Mouse (Mus musculus): ENCODE results near the gene Bcam.
"Not testable (repeated sequence)": the region's sequence is repeated elsewhere in the genome, so short reads cannot be mapped to it uniquely, and the experiment has no call there.

Bcam gene

GRCm38 (mm10) chr7:19770984-19771391 is at the start of gene Bcam:
TSS of gene Bcam (minus strand) at chr7:19771016.
- DNase-seq (ENCODE audit: low spot score in 2 of 2): no peak

- no peak for DNase-seq (ENCODE audit: low spot score in 2 of 2)
Observed at GRCm38 (mm10) chr7:19818875-19819274, 48.1 kb upstream of the Bcam start.

- no peak for DNase-seq (ENCODE audit: low spot score in 2 of 2)
Observed at GRCm38 (mm10) chr7:19818440-19818839, 47.6 kb upstream of the Bcam start.

GRCm38 (mm10) chr7:19817382-19818105 is 46.7 kb upstream of the Bcam start:
- DNase-seq (ENCODE audit: low spot score in 2 of 2): peak in 1 of 2 experiments; percentile 26

GRCm38 (mm10) chr7:19816224-19816771 is 45.5 kb upstream of the Bcam start:
- peak; percentile 35 to 41 for DNase-seq (ENCODE audit: low spot score in 2 of 2)

- no peak for DNase-seq (ENCODE audit: low spot score in 2 of 2)
Observed at GRCm38 (mm10) chr7:19815296-19816223, 44.7 kb upstream of the Bcam start.

- DNase-seq (ENCODE audit: low spot score in 2 of 2): no peak
Observed at GRCm38 (mm10) chr7:19813579-19814122, 42.8 kb upstream of the Bcam start.

- no peak for DNase-seq (ENCODE audit: low spot score in 2 of 2)
Observed at GRCm38 (mm10) chr7:19813161-19813560, 42.3 kb upstream of the Bcam start.

GRCm38 (mm10) chr7:19811114-19811513 is 40.3 kb upstream of the Bcam start:
- DNase-seq (ENCODE audit: low spot score in 2 of 2): no peak

- DNase-seq (ENCODE audit: low spot score in 2 of 2): peak in 1 of 2 experiments; percentile 22
Observed at GRCm38 (mm10) chr7:19809369-19809768, 38.6 kb upstream of the Bcam start.

- DNase-seq (ENCODE audit: low spot score in 2 of 2): no peak
Observed at GRCm38 (mm10) chr7:19806356-19806969, 35.6 kb upstream of the Bcam start.

GRCm38 (mm10) chr7:19802995-19803394 is 32.2 kb upstream of the Bcam start:
- DNase-seq (ENCODE audit: low spot score in 2 of 2): peak; percentile 78 to 84

GRCm38 (mm10) chr7:19800764-19801163 is 29.9 kb upstream of the Bcam start:
- DNase-seq (ENCODE audit: low spot score in 2 of 2): peak; percentile 34 to 39

GRCm38 (mm10) chr7:19796697-19797588 is 26.1 kb upstream of the Bcam start, which contains the start of gene Cblc:
TSS of gene Cblc (minus strand) at chr7:19796809.
- peak; percentile 40 to 44 for DNase-seq (ENCODE audit: low spot score in 2 of 2)

GRCm38 (mm10) chr7:19796254-19796653 is 25.4 kb upstream of the Bcam start:
- no peak for DNase-seq (ENCODE audit: low spot score in 2 of 2)

GRCm38 (mm10) chr7:19795236-19795635 is 24.4 kb upstream of the Bcam start:
- no peak for DNase-seq (ENCODE audit: low spot score in 2 of 2)

- no peak for DNase-seq (ENCODE audit: low spot score in 2 of 2)
Observed at GRCm38 (mm10) chr7:19792701-19793630, 22.1 kb upstream of the Bcam start.

GRCm38 (mm10) chr7:19791504-19791903 is 20.7 kb upstream of the Bcam start:
- not testable (repeated sequence) for DNase-seq (ENCODE audit: low spot score in 2 of 2)

GRCm38 (mm10) chr7:19789904-19790347 is 19.1 kb upstream of the Bcam start:
- DNase-seq (ENCODE audit: low spot score in 2 of 2): peak; percentile 83 to 95
